Mouse (Mus musculus): ENCODE measurements around the gene Ank3.

GRCm38 (mm10) chr10:69373796-69374550 lies 24.6 kb upstream of the Ank3 start:
- no peak for TF ChIP-seq POLR2A (IDR thresholded peaks at IDR 0.05; ENCODE audit: low read depth, low read length)
- TF ChIP-seq CTCF (IDR thresholded peaks at IDR 0.05; ENCODE audit: extremely low read depth, insufficient read depth, insufficient read length, insufficient replicate concordance), result no peak

Data from spleen, adult 2 months (tissue).